Mouse (Mus musculus) CH12.LX (cell line): ENCODE measurements around the gene Lamc1. TPM values are rescaled to one million over a fixed set of nuclear protein-coding genes. Genes with fewer than 3 reads are reported as not detected.

ENCODE experiments used
- DNase-seq: peaks from one replicate; pipeline ENCODE4 v3.0.0-alpha.2; 2013; ENCODE audit errors: extremely low read depth
- H3K27ac ChIP-seq: 2 replicates; pipeline ENCODE4 v1.5.1; 2012; ENCODE audit warnings: low read depth, mild to moderate bottlenecking, control low read depth, moderate library complexity; ENCODE audit not compliant: insufficient read depth
- H3K27me3 ChIP-seq: replicated peaks from 2 replicates; pipeline ENCODE3; 2012; ENCODE audit warnings: inconsistent platforms
- H3K36me3 ChIP-seq, 2 experiments: replicated peaks in 1 of 2; 2 replicates each; pipeline versions ENCODE3 to v1.6.1; 2012; ENCODE audit warnings: inconsistent platforms in 1 of 2, low read length in 1 of 2, mild to moderate bottlenecking in 1 of 2, mixed read lengths in 1 of 2, moderate library complexity in 1 of 2; ENCODE audit not compliant: control insufficient read depth in 1 of 2, insufficient read depth in 1 of 2
- H3K4me1 ChIP-seq, 2 experiments: 2 replicates each; pipeline ENCODE4 v1.6.1; 2012; ENCODE audit warnings: inconsistent platforms in 1 of 2, moderate library complexity in 1 of 2; ENCODE audit not compliant: insufficient read depth in 2 of 2, control insufficient read depth in 1 of 2
- H3K4me2 ChIP-seq: 2 replicates; pipeline ENCODE4 v1.6.1; 2012; ENCODE audit warnings: low read depth, mild to moderate bottlenecking, control low read depth; ENCODE audit not compliant: poor library complexity, insufficient read depth, severe bottlenecking
- H3K4me3 ChIP-seq, 3 experiments: fragments of 150-350 bp in 1 of 3; sonication (generic) in 1 of 3; replicated peaks in 1 of 3; 2 replicates each; pipeline versions ENCODE3 to v1.5.1; 2011 to 2012; ENCODE audit warnings: low read depth in 2 of 3, low read length in 2 of 3, mild to moderate bottlenecking in 2 of 3, moderate library complexity in 2 of 3, control low read depth in 1 of 3, improper control_type of control experiment in 1 of 3, inconsistent platforms in 1 of 3, mixed read lengths in 1 of 3; ENCODE audit not compliant: poor library complexity in 1 of 3
- H3K79me2 ChIP-seq: replicated peaks from 2 replicates; pipeline ENCODE4 v1.6.1; 2012; ENCODE audit warnings: mild to moderate bottlenecking, moderate library complexity; ENCODE audit not compliant: control insufficient read depth, poor library complexity, insufficient read depth, severe bottlenecking; ENCODE audit errors: extremely low read depth
- H3K9ac ChIP-seq: 2 replicates; pipeline ENCODE4 v1.6.1; 2012; ENCODE audit warnings: low read depth, mild to moderate bottlenecking, control low read depth, moderate library complexity; ENCODE audit not compliant: insufficient read depth
- H3K9me3 ChIP-seq: replicated peaks from 2 replicates; pipeline ENCODE3; 2012; ENCODE audit warnings: low read length, inconsistent platforms, mixed read lengths
- BHLHE40 ChIP-seq: IDR thresholded peaks from 2 replicates; pipeline ENCODE4 v1.6.1; 2011; ENCODE audit warnings: mild to moderate bottlenecking, low read depth, low read length, improper control_type of control experiment
- CTCF ChIP-seq, 2 experiments: IDR thresholded peaks in 1 of 2; conservative IDR thresholded peaks in 1 of 2; 2 replicates each; pipeline ENCODE4 v1.5.1; 2011 to 2012; ENCODE audit warnings: low read depth in 2 of 2, low read length in 2 of 2, improper control_type of control experiment in 1 of 2, inconsistent platforms in 1 of 2, mild to moderate bottlenecking in 1 of 2, moderate library complexity in 1 of 2
- ELF1 ChIP-seq: IDR thresholded peaks from 2 replicates; pipeline ENCODE4 v1.6.1; 2014; ENCODE audit warnings: low read depth, mild to moderate bottlenecking, inconsistent platforms, low read length, improper control_type of control experiment
- EP300 ChIP-seq: IDR thresholded peaks from 2 replicates; pipeline ENCODE4 v1.6.1; 2011; ENCODE audit warnings: low read length, improper control_type of control experiment
- ETS1 ChIP-seq: conservative IDR thresholded peaks from 2 replicates; pipeline ENCODE4 v1.6.1; 2012; ENCODE audit warnings: low read depth, mild to moderate bottlenecking, inconsistent platforms, low read length, improper control_type of control experiment, moderate library complexity
- HCFC1 ChIP-seq: IDR thresholded peaks from 2 replicates; pipeline ENCODE4 v1.6.1; 2012; ENCODE audit warnings: low read depth, mild to moderate bottlenecking, inconsistent platforms, low read length, improper control_type of control experiment
- JUN ChIP-seq: IDR thresholded peaks from 2 replicates; pipeline ENCODE4 v1.6.1; 2011; ENCODE audit warnings: low read depth, mild to moderate bottlenecking, low read length, improper control_type of control experiment, moderate library complexity; ENCODE audit not compliant: insufficient read depth
- JUND ChIP-seq: conservative IDR thresholded peaks from 2 replicates; pipeline ENCODE4 v1.6.1; 2011; ENCODE audit warnings: low read depth, low read length, improper control_type of control experiment
- MAFK ChIP-seq: IDR thresholded peaks from 2 replicates; pipeline ENCODE4 v1.6.1; 2011; ENCODE audit warnings: low read length, improper control_type of control experiment; ENCODE audit not compliant: insufficient replicate concordance
- MAX ChIP-seq: IDR thresholded peaks from 2 replicates; pipeline ENCODE4 v1.6.1; 2011; ENCODE audit warnings: low read length, improper control_type of control experiment
- MAZ ChIP-seq: IDR thresholded peaks from 2 replicates; pipeline ENCODE4 v1.6.1; 2012; ENCODE audit warnings: low read depth, mild to moderate bottlenecking, inconsistent platforms, low read length, improper control_type of control experiment, moderate library complexity
- MEF2A ChIP-seq: IDR thresholded peaks from 2 replicates; pipeline ENCODE4 v1.6.1; 2014; ENCODE audit warnings: low read depth, mild to moderate bottlenecking, inconsistent platforms, low read length, improper control_type of control experiment, borderline replicate concordance
- MXI1 ChIP-seq: IDR thresholded peaks from 2 replicates; pipeline ENCODE4 v1.6.1; 2011; ENCODE audit warnings: mild to moderate bottlenecking, low read depth, low read length, improper control_type of control experiment
- NELFE ChIP-seq: IDR thresholded peaks from 2 replicates; pipeline ENCODE4 v1.6.1; 2011; ENCODE audit warnings: low read depth, low read length, improper control_type of control experiment
- NRF1 ChIP-seq: IDR thresholded peaks from 2 replicates; pipeline ENCODE4 v1.6.1; 2014; ENCODE audit warnings: low read depth, mild to moderate bottlenecking, inconsistent platforms, low read length, improper control_type of control experiment, moderate library complexity
- PAX5 ChIP-seq: IDR thresholded peaks from 2 replicates; pipeline ENCODE4 v1.6.1; 2012; ENCODE audit warnings: low read length, inconsistent platforms, mixed read lengths
- POLR2A ChIP-seq: IDR thresholded peaks from 2 replicates; pipeline ENCODE4 v1.6.1; 2011; ENCODE audit warnings: low read depth, mild to moderate bottlenecking, improper control_type of control experiment, low read length
- RCOR1 ChIP-seq: conservative IDR thresholded peaks from 2 replicates; pipeline ENCODE4 v1.6.1; 2012; ENCODE audit warnings: low read depth, mild to moderate bottlenecking, inconsistent platforms, low read length, improper control_type of control experiment
- SIN3A ChIP-seq: IDR thresholded peaks from 2 replicates; pipeline ENCODE4 v1.6.1; 2012; ENCODE audit warnings: low read length, improper control_type of control experiment, inconsistent platforms
- TBP ChIP-seq: conservative IDR thresholded peaks from 2 replicates; pipeline ENCODE4 v1.6.1; 2011; ENCODE audit warnings: low read depth, low read length, improper control_type of control experiment
- UBTF ChIP-seq: IDR thresholded peaks from 2 replicates; pipeline ENCODE4 v1.6.1; 2012; ENCODE audit warnings: low read depth, mild to moderate bottlenecking, inconsistent platforms, low read length, improper control_type of control experiment, moderate library complexity
- USF1 ChIP-seq: IDR thresholded peaks from 2 replicates; pipeline ENCODE4 v1.6.1; 2014; ENCODE audit warnings: low read depth, mild to moderate bottlenecking, inconsistent platforms, low read length, improper control_type of control experiment
- USF2 ChIP-seq: conservative IDR thresholded peaks from 2 replicates; pipeline ENCODE4 v1.6.1; 2011; ENCODE audit warnings: low read depth, low read length, improper control_type of control experiment
- ZC3H11A ChIP-seq: IDR thresholded peaks from 2 replicates; pipeline ENCODE4 v1.6.1; 2012; ENCODE audit warnings: low read depth, mild to moderate bottlenecking, inconsistent platforms, low read length, improper control_type of control experiment
- ZKSCAN1 ChIP-seq: IDR thresholded peaks from 2 replicates; pipeline ENCODE4 v1.6.1; 2012; ENCODE audit warnings: low read depth, inconsistent platforms, low read length, improper control_type of control experiment, borderline replicate concordance
- ZMIZ1 ChIP-seq: IDR thresholded peaks from 2 replicates; pipeline ENCODE4 v1.6.1; 2012; ENCODE audit warnings: low read depth, mild to moderate bottlenecking, inconsistent platforms, low read length, improper control_type of control experiment
- dilution Hi-C: fragments of 300-500 bp; cut with MboI; formaldehyde crosslinking; loops from 2 replicates; pipeline ENCODE4 v1.14.3; 2020; ENCODE audit warnings: low sequenced_read_pairs; ENCODE audit not compliant: extremely low pct_unique_long_range_greater_than_20kb, extremely low pct_ligation_motif_present
- in situ Hi-C: fragments of 300-500 bp; cut with MboI; formaldehyde crosslinking; loops from 3 replicates; pipeline ENCODE4 v1.14.3; 2019; ENCODE audit warnings: low sequenced_read_pairs, low pct_ligation_motif_present, low pct_unique_long_range_greater_than_20kb, mixed read lengths
- polyA plus RNA-seq: library from polyadenylated mRNA; unstranded; fragments of >175 nt; gene quantifications from 2 replicates; pipeline ENCODE4 v1.2.1, GENCODE M21; 2012; ENCODE audit warnings: low read depth; ENCODE audit not compliant: insufficient read length
- total RNA-seq, 2 experiments: library from RNA; depleted of rRNA; stranded (reverse); fragments of 300-350 nt in 1 of 2; fragments of >200 nt in 1 of 2; gene quantifications; 2 replicates each; pipeline ENCODE4 v1.2.3; 2012 to 2014

Gene Lamc1
- total and polyA plus RNA-seq, 3 experiments, result 5.7 to 16.7 (median 10.5) TPM

- dilution Hi-C loops, result no loop called here
- no peaks in the 10 kb centered on the region for H3K4me1 ChIP-seq
- no peak for TF ChIP-seq MEF2A
- TF ChIP-seq POLR2A, result no peak
- TF ChIP-seq HCFC1, result no peak
- TF ChIP-seq JUN, result no peak
- TF ChIP-seq EP300, result no peak
- no peak for TF ChIP-seq MAZ
- TF ChIP-seq ELF1, result no peak
- TF ChIP-seq ETS1, result no peak
- TF ChIP-seq ZC3H11A, result no peak
- no peak for TF ChIP-seq USF1
- no peak for TF ChIP-seq MXI1
- TF ChIP-seq ZKSCAN1, result no peak
- TF ChIP-seq CTCF (conservative IDR thresholded peaks at IDR 0.05 in 1 of 2, IDR thresholded peaks at IDR 0.05 in 1 of 2; ENCODE audit: low read depth in 2 of 2, low read length in 2 of 2), result no peak
- no peak for TF ChIP-seq UBTF
- TF ChIP-seq USF2, result no peak
- no peak for TF ChIP-seq MAX
- TF ChIP-seq BHLHE40, result no peak
- no peak for TF ChIP-seq ZMIZ1
- TF ChIP-seq, all 38 proteins: peak for 0
These were observed 52.2 kb downstream of the Lamc1 start for GRCm38 (mm10) chr1:153280411-153280810.

GRCm38 (mm10) chr1:153278028-153278613 is 54.5 kb downstream of the Lamc1 start:
- H3K4me2 ChIP-seq, result no peak overlapping the region
- no peak overlapping the region for H3K9ac ChIP-seq
- no peak for DNase-seq
- H3K36me3 ChIP-seq, result no peaks in the 10 kb centered on the region
- TF ChIP-seq USF2 (no peak), NRF1 (no peak), JUND (no peak), JUN (no peak), CTCF (conservative IDR thresholded peaks at IDR 0.05 in 1 of 2, IDR thresholded peaks at IDR 0.05 in 1 of 2; ENCODE audit: low read depth in 2 of 2, low read length in 2 of 2) (no peak), SIN3A (no peak), POLR2A (no peak), UBTF (no peak), PAX5 (no peak), ZMIZ1 (no peak), ZC3H11A (no peak), EP300 (no peak), RCOR1 (no peak), MAFK (no peak), TBP (no peak), NELFE (no peak)
- H3K79me2 ChIP-seq, result no peaks in the 10 kb centered on the region
- H3K4me3 ChIP-seq, result no peak overlapping the region
- dilution Hi-C loops (no loop called here), in situ Hi-C loops (no loop called here)
- H3K27me3 ChIP-seq, result no peaks in the 10 kb centered on the region
- no peaks in the 10 kb centered on the region for H3K4me1 ChIP-seq
- no peaks in the 10 kb centered on the region for H3K9me3 ChIP-seq
- no peak overlapping the region for H3K27ac ChIP-seq

More at GRCm38 (mm10) chr1:153280411-153280810, 52.2 kb downstream of the Lamc1 start:
- H3K4me2 ChIP-seq, result no peak overlapping the region
- no peak overlapping the region for H3K4me3 ChIP-seq
- no peak for DNase-seq
- H3K9ac ChIP-seq, result no peak overlapping the region
- in situ Hi-C loops, result no loop called here
- H3K79me2 ChIP-seq, result no peaks in the 10 kb centered on the region
- H3K27ac ChIP-seq, result no peak overlapping the region
- no peaks in the 10 kb centered on the region for H3K27me3 ChIP-seq
- H3K9me3 ChIP-seq, result no peaks in the 10 kb centered on the region
- H3K36me3 ChIP-seq, result no peaks in the 10 kb centered on the region
